Mouse (Mus musculus): Measurements from ENCODE around the gene Pusl1. TPM values are rescaled to one million over a fixed set of nuclear protein-coding genes. Genes with fewer than 3 reads are reported as not detected.

The Pusl1 gene
- polyA plus RNA-seq, 1 experiment from 2014 or later = 45.7 TPM

DNA sequence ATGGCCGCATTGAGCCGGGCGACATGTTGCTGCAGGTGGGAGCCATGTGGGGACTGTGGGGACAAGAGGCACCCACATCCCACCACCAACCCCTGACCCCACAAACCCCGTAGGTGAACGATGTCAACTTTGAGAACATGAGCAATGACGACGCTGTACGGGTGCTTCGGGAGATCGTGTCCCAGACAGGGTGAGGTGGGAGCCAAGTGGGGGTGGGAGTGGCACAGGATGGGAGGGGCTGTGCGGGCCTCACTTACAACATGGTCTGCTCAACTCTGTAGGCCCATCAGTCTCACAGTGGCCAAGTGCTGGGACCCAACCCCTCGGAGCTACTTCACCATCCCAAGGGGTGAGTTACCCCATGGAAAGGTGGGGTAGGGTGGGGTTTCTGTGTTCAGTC is 36.6 kb downstream of the Pusl1 start:
- WGBS = 95% methylated on average over 12 of the region's 12 CpGs
- no peak for ATAC-seq (ENCODE audit: insufficient number of reproducible peaks, insufficient read depth, low FRiP score, low read depth)
- H3K36me3 ChIP-seq (ENCODE audit: control insufficient read depth, insufficient read depth, low read length) = peaks cover 25% of the 10 kb centered on the region

DNA sequence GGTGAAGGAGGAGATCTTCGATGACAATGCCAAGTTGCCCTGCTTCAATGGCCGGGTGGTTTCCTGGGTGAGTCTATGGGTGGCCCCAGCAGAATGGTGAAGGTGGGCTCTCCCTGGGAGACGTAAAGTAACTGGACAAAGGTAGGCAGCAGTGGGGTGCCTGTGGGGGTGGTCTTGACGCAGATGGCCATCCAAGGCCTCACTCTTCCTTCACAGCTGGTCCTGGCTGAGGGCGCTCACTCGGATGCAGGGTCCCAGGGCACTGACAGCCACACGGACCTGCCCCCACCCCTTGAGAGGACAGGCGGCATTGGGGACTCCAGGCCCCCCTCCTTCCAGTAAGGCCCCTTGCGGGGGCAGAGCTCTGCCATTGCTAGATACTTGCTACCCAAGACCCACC is 38.2 kb downstream of the Pusl1 start:
- no peak overlapping the region for H3K4me2 ChIP-seq (replicated peaks; ENCODE audit: low read depth, low read length)

More for the DNA sequence above, 36.6 kb downstream of the Pusl1 start:
- Histone ChIP-seq H3K27me3 (ENCODE audit: control insufficient read depth, insufficient read depth, low read length) (no peaks in the 10 kb centered on the region), H3K4me2 (replicated peaks; ENCODE audit: low read depth, low read length) (no peak overlapping the region), H3K9ac (replicated peaks; ENCODE audit: low read depth, low read length) (no peak overlapping the region), H3K4me1 (ENCODE audit: control insufficient read depth, insufficient read depth, low read length) (no peaks in the 10 kb centered on the region), H3K9me3 (ENCODE audit: control insufficient read depth, low read depth, low read length) (no peaks in the 10 kb centered on the region), H3K4me3 (ENCODE audit: low read depth, low read length) (no peak overlapping the region), H3K27ac (ENCODE audit: low read length) (no peak overlapping the region)

DNA sequence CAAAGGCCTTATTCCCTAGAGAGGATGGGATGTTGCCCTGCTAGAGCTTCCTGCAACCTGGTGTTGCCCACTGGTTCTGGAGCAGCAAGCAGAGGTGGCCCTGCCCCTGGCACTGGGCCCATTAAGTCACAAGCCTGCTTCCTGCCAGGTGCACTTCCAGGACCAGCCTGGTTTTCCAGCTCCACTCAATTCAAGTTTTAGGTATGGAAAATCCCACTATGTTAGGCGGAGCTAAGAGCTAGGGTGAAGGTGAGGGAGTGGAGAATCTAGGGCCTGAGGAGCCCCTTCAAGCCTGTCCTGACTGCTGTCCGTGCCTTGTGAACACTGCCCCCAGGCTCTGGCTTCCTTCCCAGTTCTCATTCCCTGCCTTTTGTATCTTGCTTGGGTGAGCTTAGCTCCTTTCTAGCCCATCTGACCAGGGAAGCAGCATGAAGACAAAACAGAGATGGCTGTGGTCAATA is 39.6 kb downstream of the Pusl1 start:
- 79% methylated on average over 2 of the region's 2 CpGs for WGBS
- Histone ChIP-seq H3K4me2 (replicated peaks; ENCODE audit: low read depth, low read length) (no peak overlapping the region), H3K4me3 (ENCODE audit: low read depth, low read length) (no peak overlapping the region), H3K9me3 (ENCODE audit: control insufficient read depth, low read depth, low read length) (no peaks in the 10 kb centered on the region), H3K9ac (replicated peaks; ENCODE audit: low read depth, low read length) (no peak overlapping the region), H3K36me3 (ENCODE audit: control insufficient read depth, insufficient read depth, low read length) (peaks cover 21% of the 10 kb centered on the region), H3K27ac (ENCODE audit: low read length) (no peak overlapping the region), H3K27me3 (ENCODE audit: control insufficient read depth, insufficient read depth, low read length) (no peaks in the 10 kb centered on the region), H3K4me1 (ENCODE audit: control insufficient read depth, insufficient read depth, low read length) (peaks cover 14% of the 10 kb centered on the region)
- no peak for ATAC-seq (ENCODE audit: insufficient number of reproducible peaks, insufficient read depth, low FRiP score, low read depth)

More for the DNA sequence above, 38.2 kb downstream of the Pusl1 start:
- no peak overlapping the region for H3K9ac ChIP-seq (replicated peaks; ENCODE audit: low read depth, low read length)
- H3K27ac ChIP-seq (ENCODE audit: low read length) = no peak overlapping the region
- no peaks in the 10 kb centered on the region for H3K27me3 ChIP-seq (ENCODE audit: control insufficient read depth, insufficient read depth, low read length)
- no peaks in the 10 kb centered on the region for H3K9me3 ChIP-seq (ENCODE audit: control insufficient read depth, low read depth, low read length)
- peaks cover 8% of the 10 kb centered on the region for H3K4me1 ChIP-seq (ENCODE audit: control insufficient read depth, insufficient read depth, low read length)
- H3K4me3 ChIP-seq (ENCODE audit: low read depth, low read length) = no peak overlapping the region
- H3K36me3 ChIP-seq (ENCODE audit: control insufficient read depth, insufficient read depth, low read length) = peaks cover 25% of the 10 kb centered on the region
- no peak for ATAC-seq (ENCODE audit: insufficient number of reproducible peaks, insufficient read depth, low FRiP score, low read depth)
- WGBS = 91% methylated on average over 9 of the region's 9 CpGs

- no peak for ATAC-seq (ENCODE audit: insufficient number of reproducible peaks, insufficient read depth, low FRiP score, low read depth)
- H3K9ac ChIP-seq (replicated peaks; ENCODE audit: low read depth, low read length) = no peak overlapping the region
- no peak overlapping the region for H3K4me2 ChIP-seq (replicated peaks; ENCODE audit: low read depth, low read length)
- no peak overlapping the region for H3K4me3 ChIP-seq (ENCODE audit: low read depth, low read length)
- peaks cover 19% of the 10 kb centered on the region for H3K4me1 ChIP-seq (ENCODE audit: control insufficient read depth, insufficient read depth, low read length)
- H3K36me3 ChIP-seq (ENCODE audit: control insufficient read depth, insufficient read depth, low read length) = peaks cover 21% of the 10 kb centered on the region
- WGBS = 88% methylated on average over 3 of the region's 3 CpGs
- no peaks in the 10 kb centered on the region for H3K27me3 ChIP-seq (ENCODE audit: control insufficient read depth, insufficient read depth, low read length)
- H3K9me3 ChIP-seq (ENCODE audit: control insufficient read depth, low read depth, low read length) = no peaks in the 10 kb centered on the region
- H3K27ac ChIP-seq (ENCODE audit: low read length) = no peak overlapping the region
These were observed 40.2 kb downstream of the Pusl1 start for GRCm38 (mm10) chr4:155851368-155851767.

- peaks cover 19% of the 10 kb centered on the region for H3K4me1 ChIP-seq (ENCODE audit: control insufficient read depth, insufficient read depth, low read length)
- H3K9me3 ChIP-seq (ENCODE audit: control insufficient read depth, low read depth, low read length) = no peaks in the 10 kb centered on the region
- no peak for ATAC-seq (ENCODE audit: insufficient number of reproducible peaks, insufficient read depth, low FRiP score, low read depth)
- H3K4me2 ChIP-seq (replicated peaks; ENCODE audit: low read depth, low read length) = no peak overlapping the region
- 85% methylated on average over 3 of the region's 3 CpGs for WGBS
- H3K36me3 ChIP-seq (ENCODE audit: control insufficient read depth, insufficient read depth, low read length) = peaks cover 9% of the 10 kb centered on the region
- no peak overlapping the region for H3K27ac ChIP-seq (ENCODE audit: low read length)
- H3K4me3 ChIP-seq (ENCODE audit: low read depth, low read length) = no peak overlapping the region
- no peaks in the 10 kb centered on the region for H3K27me3 ChIP-seq (ENCODE audit: control insufficient read depth, insufficient read depth, low read length)
- no peak overlapping the region for H3K9ac ChIP-seq (replicated peaks; ENCODE audit: low read depth, low read length)
These were observed 41.7 kb downstream of the Pusl1 start for GRCm38 (mm10) chr4:155849792-155850451.

- peaks cover 19% of the 10 kb centered on the region for H3K4me1 ChIP-seq (ENCODE audit: control insufficient read depth, insufficient read depth, low read length)
- no peak overlapping the region for H3K4me3 ChIP-seq (ENCODE audit: low read depth, low read length)
- no peak overlapping the region for H3K9ac ChIP-seq (replicated peaks; ENCODE audit: low read depth, low read length)
- H3K4me2 ChIP-seq (replicated peaks; ENCODE audit: low read depth, low read length) = no peak overlapping the region
- no peaks in the 10 kb centered on the region for H3K9me3 ChIP-seq (ENCODE audit: control insufficient read depth, low read depth, low read length)
- H3K36me3 ChIP-seq (ENCODE audit: control insufficient read depth, insufficient read depth, low read length) = peaks cover 4% of the 10 kb centered on the region
- ATAC-seq (ENCODE audit: insufficient number of reproducible peaks, insufficient read depth, low FRiP score, low read depth) = no peak
- H3K27ac ChIP-seq (ENCODE audit: low read length) = no peak overlapping the region
- H3K27me3 ChIP-seq (ENCODE audit: control insufficient read depth, insufficient read depth, low read length) = no peaks in the 10 kb centered on the region
- WGBS = 85% methylated on average over 2 of the region's 2 CpGs
These were observed 42.2 kb downstream of the Pusl1 start for GRCm38 (mm10) chr4:155849391-155849790.

- Histone ChIP-seq H3K9me3 (ENCODE audit: control insufficient read depth, low read depth, low read length) (no peaks in the 10 kb centered on the region), H3K4me3 (ENCODE audit: low read depth, low read length) (peak overlapping the region; percentile 67), H3K27me3 (ENCODE audit: control insufficient read depth, insufficient read depth, low read length) (no peaks in the 10 kb centered on the region), H3K9ac (replicated peaks; ENCODE audit: low read depth, low read length) (peak overlapping the region; percentile 86), H3K4me1 (ENCODE audit: control insufficient read depth, insufficient read depth, low read length) (peaks cover 19% of the 10 kb centered on the region), H3K36me3 (ENCODE audit: control insufficient read depth, insufficient read depth, low read length) (no peaks in the 10 kb centered on the region), H3K27ac (ENCODE audit: low read length) (no peak overlapping the region), H3K4me2 (replicated peaks; ENCODE audit: low read depth, low read length) (peak overlapping the region; percentile 92)
- 47% methylated on average over 7 of the region's 7 CpGs for WGBS
- ATAC-seq (ENCODE audit: insufficient number of reproducible peaks, insufficient read depth, low FRiP score, low read depth) = no peak
These were observed 43.0 kb downstream of the Pusl1 start for GRCm38 (mm10) chr4:155848434-155849095.

DNA sequence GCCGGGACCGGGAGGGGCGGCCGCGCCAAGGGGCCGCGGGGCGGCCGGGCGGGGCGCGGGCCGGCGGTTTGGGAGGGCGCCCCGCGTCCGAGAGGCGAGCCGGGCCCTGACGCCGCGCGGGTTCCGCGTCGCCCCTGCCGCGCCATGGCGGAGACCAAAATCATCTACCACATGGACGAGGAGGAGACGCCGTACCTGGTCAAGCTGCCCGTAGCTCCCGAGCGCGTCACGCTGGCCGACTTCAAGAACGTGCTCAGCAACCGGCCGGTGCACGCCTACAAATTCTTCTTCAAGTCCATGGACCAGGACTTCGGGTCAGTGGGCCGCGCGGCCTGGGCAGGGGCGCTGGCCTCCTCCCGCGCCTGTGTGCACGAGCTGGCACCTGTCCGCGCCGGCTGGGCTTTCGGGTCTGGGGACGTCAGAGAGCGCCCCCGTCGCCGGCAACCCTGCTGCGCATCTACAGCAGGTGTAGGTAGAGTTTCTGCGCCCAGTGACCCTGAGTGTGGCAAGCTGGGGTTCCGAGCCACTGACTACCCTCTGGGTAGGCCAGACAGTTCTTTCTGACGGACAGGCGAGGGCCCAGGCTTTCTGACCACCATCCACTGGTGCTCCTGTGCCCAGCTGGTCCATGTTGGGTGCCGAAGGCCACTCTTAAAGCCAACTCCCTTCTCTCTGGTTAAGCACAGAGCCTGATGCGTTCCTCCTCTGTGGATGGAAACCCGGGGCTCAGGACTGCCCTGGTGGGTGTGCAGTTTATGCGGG is 43.8 kb downstream of the Pusl1 start:
- peak; percentile 10 for ATAC-seq (ENCODE audit: insufficient number of reproducible peaks, insufficient read depth, low FRiP score, low read depth)
- 2% methylated on average over 54 of the region's 69 CpGs for WGBS

More for the DNA sequence above, 43.8 kb downstream of the Pusl1 start:
- H3K4me3 ChIP-seq (ENCODE audit: low read depth, low read length) = peak overlapping the region; percentile 67
- peak overlapping the region; percentile 92 for H3K4me2 ChIP-seq (replicated peaks; ENCODE audit: low read depth, low read length)
- H3K27ac ChIP-seq (ENCODE audit: low read length) = no peak overlapping the region
- peaks cover 6% of the 10 kb centered on the region; the same call in 1 of the 2 replicates for H3K36me3 ChIP-seq (ENCODE audit: control insufficient read depth, insufficient read depth, low read length)
- peak overlapping the region; percentile 86 for H3K9ac ChIP-seq (replicated peaks; ENCODE audit: low read depth, low read length)
- H3K27me3 ChIP-seq (ENCODE audit: control insufficient read depth, insufficient read depth, low read length) = no peaks in the 10 kb centered on the region
- no peaks in the 10 kb centered on the region for H3K9me3 ChIP-seq (ENCODE audit: control insufficient read depth, low read depth, low read length)
- peaks cover 19% of the 10 kb centered on the region for H3K4me1 ChIP-seq (ENCODE audit: control insufficient read depth, insufficient read depth, low read length)
